Mouse (Mus musculus) hindbrain, embryonic 15.5 days (tissue): ENCODE measurements at regions not wholly inside any gene's neighbourhood (a gene's known extent, or its start where the extent isn't known, plus 50 kb on each side); places are given as distances from the start of the nearest gene placed in this dataset.

Source experiments
- ATAC-seq: fragments of 200-750 bp; cut with Nextera tagmentation; 2 replicates; pipeline ENCODE4 v1.8.0; 2017; ENCODE audit warnings: low read depth, moderate number of reproducible peaks, moderate TSS enrichment; ENCODE audit not compliant: low FRiP score
- H3K27ac ChIP-seq: fragments of 300-500 bp; sonication (generic); replicated peaks from 2 replicates; pipeline ENCODE4 v1.5.1; 2015; ENCODE audit warnings: mild to moderate bottlenecking, inconsistent platforms
- H3K27me3 ChIP-seq: fragments of 300-500 bp; sonication (generic); 2 replicates; pipeline ENCODE4 v1.6.1; 2015; ENCODE audit warnings: control low read depth, inconsistent platforms
- H3K36me3 ChIP-seq: fragments of 300-500 bp; sonication (generic); 2 replicates; pipeline ENCODE4 v1.6.1; 2015; ENCODE audit warnings: control low read depth, inconsistent platforms
- H3K4me1 ChIP-seq: fragments of 300-500 bp; sonication (generic); replicated peaks from 2 replicates; pipeline ENCODE4 v1.6.1; 2015; ENCODE audit warnings: control low read depth, inconsistent platforms
- H3K4me2 ChIP-seq: fragments of 300-500 bp; sonication (generic); 2 replicates; pipeline ENCODE4 v1.6.1; 2015; ENCODE audit warnings: moderate library complexity, mild to moderate bottlenecking, inconsistent platforms
- H3K4me3 ChIP-seq: fragments of 300-500 bp; sonication (generic); 2 replicates; pipeline ENCODE4 v1.5.1; 2015; ENCODE audit warnings: mild to moderate bottlenecking, inconsistent platforms
- H3K9ac ChIP-seq: fragments of 300-500 bp; sonication (generic); 2 replicates; pipeline ENCODE4 v1.6.1; 2015; ENCODE audit warnings: inconsistent platforms
- H3K9me3 ChIP-seq: fragments of 300-500 bp; sonication (generic); 2 replicates; pipeline ENCODE4 v1.6.1; 2016; ENCODE audit warnings: control low read depth, inconsistent platforms
- WGBS: fragments of 180-500 bp; shearing (Covaris S2); methylation state at CpG from one replicate; pipeline ENCODE4 v1.1.7; 2015; 5-methylcytosine and 5-hydroxymethylcytosine counted together

GRCm38 (mm10) chr9:62188379-62188778 is 65.9 kb upstream of the Glce start:
- ATAC-seq, result peak; percentile 71
- H3K4me3 ChIP-seq, result no peak overlapping the region
- no peaks in the 10 kb centered on the region for H3K36me3 ChIP-seq
- no peaks in the 10 kb centered on the region for H3K27me3 ChIP-seq
- H3K27ac ChIP-seq, result 0 out of 2 replicates have a peak overlapping the region, but pooled peaks have one; percentile 16
- H3K9ac ChIP-seq, result no peak overlapping the region
- no peaks in the 10 kb centered on the region for H3K9me3 ChIP-seq
- H3K4me2 ChIP-seq, result no peak overlapping the region
- H3K4me1 ChIP-seq, result peaks cover 50% of the 10 kb centered on the region
- 44% methylated on average over 3 of the region's 3 CpGs for WGBS

- H3K4me3 ChIP-seq, result no peak overlapping the region
- no peaks in the 10 kb centered on the region for H3K9me3 ChIP-seq
- H3K36me3 ChIP-seq, result no peaks in the 10 kb centered on the region
- no peak for ATAC-seq
- peaks cover 47% of the 10 kb centered on the region for H3K4me1 ChIP-seq
- no peaks in the 10 kb centered on the region for H3K27me3 ChIP-seq
- H3K27ac ChIP-seq, result no peak overlapping the region
- no peak overlapping the region for H3K9ac ChIP-seq
- 63% methylated on average over 4 of the region's 4 CpGs for WGBS
- H3K4me2 ChIP-seq, result no peak overlapping the region
These were observed 64.4 kb upstream of the Glce start for GRCm38 (mm10) chr9:62186886-62187285.

GRCm38 (mm10) chr9:62185516-62186280 is 63.2 kb upstream of the Glce start:
- 38% methylated on average over 7 of the region's 7 CpGs for WGBS

GRCm38 (mm10) chr9:62181182-62181830 is 58.9 kb upstream of the Glce start:
- Histone ChIP-seq H3K9me3 (no peaks in the 10 kb centered on the region), H3K27ac (peak overlapping the region; percentile 78), H3K36me3 (no peaks in the 10 kb centered on the region), H3K4me2 (peak overlapping the region; percentile 26; the same call in 1 of the 2 replicates), H3K4me1 (peaks cover 30% of the 10 kb centered on the region), H3K9ac (no peak overlapping the region), H3K4me3 (no peak overlapping the region), H3K27me3 (no peaks in the 10 kb centered on the region)
- WGBS, result 14% methylated on average over 9 of the region's 9 CpGs
- peak; percentile 91 for ATAC-seq

More at GRCm38 (mm10) chr9:62185516-62186280, 63.2 kb upstream of the Glce start:
- no peak overlapping the region for H3K4me2 ChIP-seq
- H3K27ac ChIP-seq, result no peak overlapping the region
- no peaks in the 10 kb centered on the region for H3K9me3 ChIP-seq
- H3K9ac ChIP-seq, result no peak overlapping the region
- peaks cover 53% of the 10 kb centered on the region for H3K4me1 ChIP-seq
- H3K27me3 ChIP-seq, result no peaks in the 10 kb centered on the region
- no peak overlapping the region for H3K4me3 ChIP-seq
- H3K36me3 ChIP-seq, result no peaks in the 10 kb centered on the region
- ATAC-seq, result no peak

GRCm38 (mm10) chr9:62180456-62181181 is 58.2 kb upstream of the Glce start:
- H3K27me3 ChIP-seq, result no peaks in the 10 kb centered on the region
- ATAC-seq, result peak; percentile 49; the same call in 1 of the 2 replicates

GRCm38 (mm10) chr9:62174651-62175050 is 52.2 kb upstream of the Glce start:
- no peaks in the 10 kb centered on the region for H3K9me3 ChIP-seq
- H3K27ac ChIP-seq, result no peak overlapping the region
- no peaks in the 10 kb centered on the region for H3K36me3 ChIP-seq
- H3K4me3 ChIP-seq, result no peak overlapping the region
- H3K4me2 ChIP-seq, result no peak overlapping the region
- H3K4me1 ChIP-seq, result no peaks in the 10 kb centered on the region
- no peak overlapping the region for H3K9ac ChIP-seq
- ATAC-seq, result no peak
- 84% methylated on average over 7 of the region's 7 CpGs for WGBS
- no peaks in the 10 kb centered on the region for H3K27me3 ChIP-seq

More at GRCm38 (mm10) chr9:62180456-62181181, 58.2 kb upstream of the Glce start:
- Histone ChIP-seq H3K36me3 (no peaks in the 10 kb centered on the region), H3K4me2 (peak overlapping the region; percentile 26; the same call in 1 of the 2 replicates), H3K9me3 (no peaks in the 10 kb centered on the region), H3K4me3 (no peak overlapping the region), H3K9ac (no peak overlapping the region), H3K27ac (peak overlapping the region; percentile 78), H3K4me1 (peaks cover 30% of the 10 kb centered on the region)
- WGBS, result 35% methylated on average over 11 of the region's 11 CpGs
